Mouse (Mus musculus): ENCODE measurements at regions not wholly inside any gene's neighbourhood (a gene's known extent, or its start where the extent isn't known, plus 50 kb on each side); places are given as distances from the start of the nearest gene placed in this dataset.

DNA sequence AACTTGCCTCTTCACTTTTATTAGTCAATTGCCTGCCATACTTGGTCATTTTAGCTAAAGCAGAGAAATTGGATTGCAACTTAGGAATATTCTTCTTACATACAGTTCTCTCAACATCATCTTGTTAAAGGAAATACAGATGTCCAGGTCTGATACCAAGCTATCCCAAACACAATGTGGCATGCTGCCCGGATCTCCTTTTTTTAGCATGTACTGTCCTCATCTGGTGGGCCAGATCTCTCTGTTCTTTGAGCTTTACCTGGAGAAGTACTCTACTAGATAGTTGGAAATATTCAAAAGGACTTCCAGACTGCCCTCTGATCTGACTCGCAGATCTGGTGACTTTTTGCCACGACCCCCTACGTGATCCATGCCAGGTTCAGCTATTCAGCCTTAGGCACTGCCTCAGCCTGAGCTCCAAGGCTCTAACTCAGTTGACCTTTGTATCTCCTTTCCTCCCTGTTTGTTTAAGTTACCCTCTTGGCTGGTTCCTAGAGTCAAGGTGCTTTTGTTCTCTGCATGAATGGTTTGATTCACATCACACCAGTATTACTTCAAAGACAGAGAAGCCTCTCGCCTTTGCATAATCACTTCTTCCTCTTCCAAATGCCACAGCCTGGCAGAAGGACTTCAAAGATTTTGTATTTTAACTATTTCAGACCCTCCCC lies 232.9 kb upstream of the Krr1 start:
- Histone ChIP-seq H3K4me3 (replicated peaks) (no peak overlapping the region), H3K36me3 (ENCODE audit: control insufficient read depth) (no peaks in the 10 kb centered on the region), H3K27me3 (ENCODE audit: control insufficient read depth) (no peaks in the 10 kb centered on the region), H3K9me3 (ENCODE audit: control insufficient read depth, low read length) (no peaks in the 10 kb centered on the region), H3K4me1 (ENCODE audit: control insufficient read depth) (no peaks in the 10 kb centered on the region)
- TF ChIP-seq GATA1 (IDR thresholded peaks at IDR 0.05; ENCODE audit: low read length) = no peak
- no peak for TF ChIP-seq TAL1 (IDR thresholded peaks at IDR 0.05; ENCODE audit: low read length)

DNA sequence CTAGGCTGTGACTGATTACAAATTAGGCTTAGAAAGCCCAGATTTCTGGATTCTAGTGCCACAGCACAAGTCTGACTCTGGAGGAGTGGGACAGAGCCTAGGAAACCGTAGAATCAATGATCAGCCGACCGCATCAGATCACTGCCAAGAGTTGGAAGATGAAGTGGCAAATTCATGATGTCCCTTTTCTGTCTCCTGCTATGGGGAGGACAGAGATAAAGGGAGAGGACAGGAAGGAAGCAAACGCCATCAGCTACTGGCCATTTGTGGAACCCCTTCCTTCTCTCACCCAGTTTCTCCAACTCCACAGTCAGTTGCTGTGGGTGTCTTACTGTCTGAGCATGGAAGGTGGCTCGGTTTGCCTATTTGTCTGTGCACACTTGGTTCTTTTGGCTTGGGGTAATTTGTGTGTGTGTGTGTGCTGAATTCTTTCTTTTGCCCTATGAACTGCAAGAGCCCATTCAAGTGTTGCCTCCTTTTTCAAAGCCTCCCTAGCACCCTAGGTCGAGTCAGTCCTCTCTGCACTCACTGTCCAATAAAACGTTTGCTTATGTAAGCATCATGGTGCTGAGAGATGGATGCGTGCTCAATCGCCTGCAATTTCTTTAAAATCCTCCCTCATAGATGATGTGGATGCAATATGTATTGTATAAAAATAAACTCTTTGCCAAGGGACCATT lies 231.7 kb upstream of the Krr1 start:
- no peaks in the 10 kb centered on the region for H3K9me3 ChIP-seq (ENCODE audit: control insufficient read depth, low read length)
- H3K4me1 ChIP-seq (ENCODE audit: control insufficient read depth) = no peaks in the 10 kb centered on the region
- no peaks in the 10 kb centered on the region for H3K27me3 ChIP-seq (ENCODE audit: control insufficient read depth)
- H3K36me3 ChIP-seq (ENCODE audit: control insufficient read depth) = no peaks in the 10 kb centered on the region
- TF ChIP-seq TAL1 (IDR thresholded peaks at IDR 0.05; ENCODE audit: low read length) (no peak), GATA1 (IDR thresholded peaks at IDR 0.05; ENCODE audit: low read length) (no peak)
- H3K4me3 ChIP-seq (replicated peaks) = no peak overlapping the region

DNA sequence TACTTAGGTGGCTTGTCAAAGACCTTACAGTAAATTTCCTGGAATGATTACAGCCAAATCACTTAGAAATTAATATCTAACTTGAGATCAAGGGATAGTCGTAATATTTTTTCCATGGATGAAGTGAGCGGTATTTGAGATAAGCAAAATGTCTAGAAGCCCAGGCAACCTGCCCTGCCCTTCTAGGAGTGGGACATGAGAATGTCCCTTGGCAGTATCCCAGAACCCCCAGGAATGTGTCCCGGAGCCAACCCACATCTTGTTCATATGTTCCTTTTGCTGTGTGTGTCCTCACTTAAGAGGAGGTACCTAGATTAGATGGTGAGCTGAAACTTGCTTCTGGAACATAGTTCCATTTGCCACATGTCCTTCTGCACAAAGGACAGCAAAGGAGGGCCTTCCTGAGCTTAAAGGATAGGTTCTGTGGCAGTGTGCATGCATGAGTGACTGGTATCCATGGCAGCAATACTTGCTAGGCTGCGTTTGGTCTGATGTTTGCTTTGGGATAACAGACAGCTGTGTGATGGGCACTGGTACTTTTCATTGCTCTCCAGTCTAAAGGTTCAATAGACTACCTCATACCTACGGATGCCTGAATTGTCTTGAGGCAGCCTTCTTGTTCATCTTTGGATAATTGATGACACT lies 231.0 kb upstream of the Krr1 start:
- H3K36me3 ChIP-seq (ENCODE audit: control insufficient read depth) = no peaks in the 10 kb centered on the region
- TF ChIP-seq TAL1 (IDR thresholded peaks at IDR 0.05; ENCODE audit: low read length) = no peak
- TF ChIP-seq GATA1 (IDR thresholded peaks at IDR 0.05; ENCODE audit: low read length) = no peak
- H3K4me3 ChIP-seq (replicated peaks) = no peak overlapping the region
- no peaks in the 10 kb centered on the region for H3K27me3 ChIP-seq (ENCODE audit: control insufficient read depth)
- no peaks in the 10 kb centered on the region for H3K4me1 ChIP-seq (ENCODE audit: control insufficient read depth)
- H3K9me3 ChIP-seq (ENCODE audit: control insufficient read depth, low read length) = no peaks in the 10 kb centered on the region

DNA sequence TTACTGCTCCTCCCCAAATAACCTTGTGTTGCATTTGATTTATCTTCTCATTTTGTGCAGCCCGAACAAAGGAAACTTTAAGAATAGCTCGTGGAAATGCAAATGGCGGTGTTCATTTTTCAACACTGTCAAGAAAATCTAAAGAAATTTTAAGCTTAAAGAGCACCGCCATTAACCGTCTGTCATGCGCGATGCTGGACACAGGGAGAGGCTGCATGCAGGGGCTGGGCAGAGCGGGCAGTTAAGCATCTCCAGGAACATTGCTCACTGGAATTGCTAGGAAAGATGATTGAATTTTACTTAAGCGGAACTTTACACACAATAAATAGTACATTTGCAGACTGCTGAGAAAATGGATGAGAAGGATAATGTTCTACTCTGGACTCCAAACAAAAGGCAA lies 229.2 kb upstream of the Krr1 start:
- Histone ChIP-seq H3K36me3 (ENCODE audit: control insufficient read depth) (no peaks in the 10 kb centered on the region), H3K27me3 (ENCODE audit: control insufficient read depth) (no peaks in the 10 kb centered on the region), H3K4me1 (ENCODE audit: control insufficient read depth) (no peaks in the 10 kb centered on the region), H3K9me3 (ENCODE audit: control insufficient read depth, low read length) (no peaks in the 10 kb centered on the region), H3K4me3 (replicated peaks) (no peak overlapping the region)
- TF ChIP-seq GATA1 (IDR thresholded peaks at IDR 0.05; ENCODE audit: low read length) (no peak), TAL1 (IDR thresholded peaks at IDR 0.05; ENCODE audit: low read length) (no peak)

DNA sequence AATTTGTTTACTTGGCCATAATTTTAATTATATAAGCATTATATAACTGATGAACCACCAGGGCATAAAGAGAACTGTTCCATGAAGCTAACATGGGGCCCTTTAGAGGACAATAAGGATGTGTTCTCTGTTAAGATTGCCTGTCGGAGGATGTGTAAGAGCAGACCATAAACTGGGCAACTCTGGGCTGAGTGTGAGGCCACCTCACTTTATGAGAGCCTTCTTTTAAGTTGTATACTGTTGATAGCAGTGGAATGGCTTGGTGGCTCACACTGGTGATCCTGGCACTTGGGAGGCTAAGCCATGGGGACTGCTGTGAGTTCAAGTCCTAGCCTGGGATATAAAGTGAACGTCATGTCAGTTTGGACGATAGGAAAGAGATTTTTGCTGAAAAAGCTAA lies 227.3 kb upstream of the Krr1 start:
- Histone ChIP-seq H3K9me3 (ENCODE audit: control insufficient read depth, low read length) (no peaks in the 10 kb centered on the region), H3K4me1 (ENCODE audit: control insufficient read depth) (no peaks in the 10 kb centered on the region), H3K4me3 (replicated peaks) (no peak overlapping the region), H3K36me3 (ENCODE audit: control insufficient read depth) (no peaks in the 10 kb centered on the region), H3K27me3 (ENCODE audit: control insufficient read depth) (no peaks in the 10 kb centered on the region)
- TF ChIP-seq TAL1 (IDR thresholded peaks at IDR 0.05; ENCODE audit: low read length) = no peak
- no peak for TF ChIP-seq GATA1 (IDR thresholded peaks at IDR 0.05; ENCODE audit: low read length)

DNA sequence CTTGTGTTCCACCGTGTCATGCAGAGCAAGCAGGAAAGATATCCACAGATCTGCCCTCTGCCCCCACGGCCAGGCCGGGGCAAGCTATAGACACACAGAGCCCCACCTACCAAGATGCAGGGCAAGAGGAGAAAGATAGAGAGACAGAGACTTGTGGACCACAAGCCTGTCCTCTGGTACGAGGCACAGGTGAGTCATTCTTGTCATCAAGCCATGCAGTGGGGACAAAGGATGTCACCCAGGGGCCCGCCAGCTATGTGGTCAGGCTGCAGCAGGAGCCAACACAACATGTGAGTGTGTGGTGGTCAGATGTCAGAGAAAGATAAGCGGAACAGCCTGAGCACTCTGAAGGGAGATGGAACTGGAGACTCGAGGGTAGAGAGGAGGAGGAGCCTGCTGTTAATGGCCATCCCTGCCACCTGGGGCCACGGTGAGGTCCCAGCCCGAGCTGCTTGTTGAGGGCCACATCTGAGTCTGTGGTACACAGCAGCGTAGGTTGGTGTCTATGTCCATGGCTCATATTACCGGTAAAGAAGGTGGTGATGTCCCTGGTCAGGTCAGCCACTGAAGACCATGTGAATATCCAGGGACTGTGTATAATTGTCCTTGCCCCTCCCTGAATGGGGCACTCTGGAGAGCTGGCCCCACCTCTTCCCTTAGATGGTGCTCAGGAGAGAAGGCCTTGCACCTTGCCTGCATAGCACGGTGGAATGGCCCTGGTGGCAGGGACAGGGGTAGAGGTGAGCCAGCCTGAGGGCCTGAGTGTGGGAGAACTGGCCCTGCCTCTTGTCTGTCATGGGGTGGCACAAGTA lies 226.2 kb upstream of the Krr1 start:
- H3K9me3 ChIP-seq (ENCODE audit: control insufficient read depth, low read length) = no peaks in the 10 kb centered on the region
- TF ChIP-seq TAL1 (IDR thresholded peaks at IDR 0.05; ENCODE audit: low read length) (no peak), GATA1 (IDR thresholded peaks at IDR 0.05; ENCODE audit: low read length) (no peak)
- no peak overlapping the region for H3K4me3 ChIP-seq (replicated peaks)
- no peaks in the 10 kb centered on the region for H3K36me3 ChIP-seq (ENCODE audit: control insufficient read depth)
- H3K27me3 ChIP-seq (ENCODE audit: control insufficient read depth) = no peaks in the 10 kb centered on the region
- H3K4me1 ChIP-seq (ENCODE audit: control insufficient read depth) = no peaks in the 10 kb centered on the region

DNA sequence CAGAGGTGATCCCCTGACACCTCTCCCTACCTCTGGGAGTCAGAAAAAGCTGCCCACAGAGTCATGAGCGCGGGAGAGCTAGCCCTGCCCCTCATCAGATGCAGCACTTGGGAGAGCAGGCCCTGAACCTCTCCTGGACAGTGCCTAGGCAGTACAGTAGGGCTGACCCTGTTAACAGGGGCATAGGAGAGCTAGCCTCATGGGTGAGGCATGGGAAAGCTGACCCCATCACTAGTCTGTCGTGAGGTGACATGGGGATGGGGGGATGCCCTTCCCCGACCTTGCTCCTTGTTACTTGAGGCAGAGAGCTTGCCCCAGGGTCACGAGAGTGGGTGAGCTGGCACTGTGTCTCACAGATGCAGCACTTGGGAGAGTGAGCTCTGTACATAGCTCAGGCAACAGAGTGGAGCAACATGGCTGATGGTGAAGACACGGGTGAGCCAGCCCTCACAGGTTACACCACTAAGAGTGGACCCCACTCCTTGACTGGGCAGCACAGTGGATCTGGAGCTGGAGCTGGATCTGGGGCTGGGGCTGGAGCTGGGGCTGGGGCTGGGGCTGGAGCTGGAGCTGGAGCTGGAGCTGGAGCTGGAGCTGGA lies 225.5 kb upstream of the Krr1 start:
- Histone ChIP-seq H3K4me3 (replicated peaks) (no peak overlapping the region), H3K27me3 (ENCODE audit: control insufficient read depth) (no peaks in the 10 kb centered on the region), H3K9me3 (ENCODE audit: control insufficient read depth, low read length) (no peaks in the 10 kb centered on the region), H3K36me3 (ENCODE audit: control insufficient read depth) (no peaks in the 10 kb centered on the region), H3K4me1 (ENCODE audit: control insufficient read depth) (no peaks in the 10 kb centered on the region)
- no peak for TF ChIP-seq GATA1 (IDR thresholded peaks at IDR 0.05; ENCODE audit: low read length)

DNA sequence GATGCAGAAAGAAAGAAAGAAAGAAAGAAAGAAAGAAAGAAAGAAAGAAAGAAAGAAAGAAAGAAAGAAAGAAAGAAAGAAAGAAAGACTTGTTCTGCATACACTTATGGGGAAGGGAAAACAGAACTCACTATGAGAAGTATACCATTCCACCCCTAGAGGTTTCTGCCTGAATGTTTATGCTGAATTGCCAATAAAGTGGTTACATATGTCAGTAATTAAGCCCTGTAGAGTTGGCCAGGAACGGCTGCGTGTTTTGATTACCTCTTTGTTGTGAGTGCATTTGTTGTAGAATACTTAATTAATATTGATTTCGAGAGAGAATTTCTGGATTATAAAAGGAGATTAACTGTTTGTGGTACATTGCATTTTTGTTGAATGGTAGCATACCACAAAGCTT lies 224.0 kb upstream of the Krr1 start:
- Histone ChIP-seq H3K4me3 (replicated peaks) (no peak overlapping the region), H3K4me1 (ENCODE audit: control insufficient read depth) (no peaks in the 10 kb centered on the region), H3K27me3 (ENCODE audit: control insufficient read depth) (no peaks in the 10 kb centered on the region), H3K36me3 (ENCODE audit: control insufficient read depth) (no peaks in the 10 kb centered on the region), H3K9me3 (ENCODE audit: control insufficient read depth, low read length) (no peaks in the 10 kb centered on the region)
- TF ChIP-seq TAL1 (IDR thresholded peaks at IDR 0.05; ENCODE audit: low read length) (no peak), GATA1 (IDR thresholded peaks at IDR 0.05; ENCODE audit: low read length) (no peak)
